Mouse (Mus musculus) adrenal gland, adult 8-10 months (tissue): ENCODE data around the gene Glra4. TPM values are rescaled to one million over a fixed set of nuclear protein-coding genes. Genes with fewer than 3 reads are reported as not detected.

ENCODE experiments used
- DNase-seq: peaks from one replicate; pipeline ENCODE4 v3.0.0; 2022
- total RNA-seq, 4 experiments: library from RNA; stranded (reverse); gene quantifications; 2 replicates each; pipeline ENCODE4 v1.2.4; 2022

Gene Glra4
- total RNA-seq = under 1 TPM in 1 of 4 experiments, not detected in 3; 0.18 TPM

DNA sequence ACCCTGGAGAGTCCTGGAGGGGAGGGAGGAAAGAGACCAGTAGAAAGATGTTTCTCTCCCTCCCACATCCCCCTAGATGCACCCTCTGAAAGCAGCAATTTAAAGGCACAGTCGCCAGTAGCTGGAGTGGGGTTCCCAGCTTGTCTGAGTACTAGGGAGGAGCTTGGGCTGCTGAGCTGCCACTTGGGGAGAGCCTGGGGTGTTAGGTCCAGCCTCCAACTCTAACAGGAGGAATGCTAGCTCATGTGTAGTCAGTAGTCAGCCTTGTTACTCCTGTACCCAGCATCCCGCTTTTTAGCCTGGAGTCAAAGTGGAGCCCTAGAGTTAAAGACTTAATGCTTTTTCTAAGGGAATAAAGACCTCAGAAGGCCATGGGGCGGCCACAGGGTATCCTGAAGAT lies at the start of gene Glra4:
Glra4 (minus strand) TSS at position 101 of the 400 bp plus-strand sequence.
- DNase-seq = no peak

DNA sequence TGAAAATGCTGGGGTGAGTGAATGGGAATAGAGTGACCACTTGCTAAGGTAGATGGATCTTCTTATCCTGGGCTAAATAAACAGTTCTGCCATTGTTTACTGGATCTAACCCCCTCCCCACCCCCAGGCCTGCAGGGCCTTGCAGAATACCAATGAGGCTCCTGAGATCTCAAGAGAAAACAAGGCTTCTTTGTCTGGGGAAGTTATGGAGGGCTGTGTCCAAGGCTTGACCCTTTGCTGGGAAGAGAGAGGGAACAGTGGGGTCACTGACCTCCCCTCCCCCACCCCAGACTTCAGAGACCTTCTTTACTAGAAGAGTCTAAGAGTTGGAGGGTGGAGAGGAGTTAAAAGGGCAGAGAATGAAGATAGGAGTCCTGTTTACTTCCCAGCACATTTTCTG lies 48.7 kb upstream of the Glra4 start:
- DNase-seq = no peak

DNA sequence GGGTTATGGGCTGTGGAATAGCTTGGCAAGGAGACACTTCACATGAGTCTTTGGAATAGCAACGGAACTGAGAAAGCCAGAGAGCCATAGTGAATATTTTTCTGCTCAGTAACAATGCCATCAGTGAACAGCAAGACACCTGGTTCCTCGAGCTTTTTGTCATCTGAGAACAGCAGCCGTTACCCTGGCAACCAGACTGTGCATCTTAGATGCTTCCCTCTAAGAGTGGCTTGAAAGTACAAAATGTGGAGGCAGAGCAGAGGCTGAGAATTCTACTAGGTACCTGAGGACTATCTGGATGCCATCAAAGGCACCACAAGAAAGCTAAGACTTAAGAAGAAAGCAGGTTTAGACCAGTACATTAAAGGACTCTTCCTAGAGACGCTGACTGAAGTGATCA lies 45.1 kb upstream of the Glra4 start:
- no peak for DNase-seq

DNA sequence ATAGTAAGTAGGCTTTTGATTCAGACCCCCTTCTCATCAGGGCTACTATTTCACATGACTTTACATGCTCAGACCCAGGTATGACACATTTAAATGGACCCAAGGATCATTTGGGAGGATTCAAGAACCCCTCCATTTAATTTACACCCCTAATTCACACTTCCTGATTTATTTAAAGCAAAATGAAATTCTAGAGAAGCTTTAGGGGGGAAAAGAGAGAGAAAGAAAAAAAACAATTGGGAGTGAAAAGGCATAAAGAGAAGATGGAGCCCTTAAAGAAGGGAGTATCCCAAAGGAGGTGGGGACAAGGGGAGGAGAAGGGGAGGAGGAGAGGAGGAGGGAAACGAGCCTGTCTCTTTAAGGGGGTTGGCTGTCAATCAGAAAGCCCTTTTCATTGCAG lies 42.4 kb upstream of the Glra4 start, which contains the start of gene Plp1:
Plp1 (plus strand) TSS at position 301 of the 400 bp plus-strand sequence.
- DNase-seq = no peak

DNA sequence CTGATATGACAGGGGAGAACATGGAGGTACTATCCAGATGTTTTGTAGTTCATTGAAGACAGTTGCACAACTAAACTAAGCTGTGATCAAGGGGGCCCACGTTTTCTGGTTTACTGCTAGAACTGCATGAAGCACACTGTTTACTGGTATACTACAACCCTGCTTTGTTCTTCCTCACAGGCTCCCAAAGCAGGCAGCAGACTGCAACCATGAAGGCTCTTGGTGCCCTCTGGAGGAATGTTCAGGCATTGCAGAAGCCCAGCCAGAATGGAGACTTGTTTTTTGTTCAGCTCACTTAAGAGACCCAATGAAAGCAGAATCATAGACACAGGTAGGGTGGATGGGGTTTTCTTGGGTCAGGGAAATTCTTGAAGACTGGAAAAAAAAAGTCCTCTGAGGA lies 40.3 kb upstream of the Glra4 start:
- peak; percentile 35 for DNase-seq

DNA sequence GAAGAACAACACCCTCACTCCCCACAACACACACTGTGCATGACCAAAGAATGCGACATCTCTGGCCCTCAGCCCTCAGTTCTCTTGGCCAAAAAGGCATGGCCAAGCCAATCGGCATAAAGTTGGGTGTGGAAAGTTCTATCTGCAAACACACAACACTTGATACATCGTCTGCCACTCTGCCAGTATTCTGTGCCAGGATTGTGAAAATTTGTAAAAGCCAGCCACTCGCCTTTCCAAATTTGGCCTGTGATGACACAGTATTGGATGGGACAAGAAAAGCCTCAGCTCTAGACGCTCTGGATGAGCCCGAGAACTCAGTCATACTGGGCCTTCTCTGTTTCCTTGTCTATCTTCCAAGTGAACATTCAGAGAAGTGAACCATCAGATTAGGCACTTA lies 39.8 kb upstream of the Glra4 start:
- no peak for DNase-seq

DNA sequence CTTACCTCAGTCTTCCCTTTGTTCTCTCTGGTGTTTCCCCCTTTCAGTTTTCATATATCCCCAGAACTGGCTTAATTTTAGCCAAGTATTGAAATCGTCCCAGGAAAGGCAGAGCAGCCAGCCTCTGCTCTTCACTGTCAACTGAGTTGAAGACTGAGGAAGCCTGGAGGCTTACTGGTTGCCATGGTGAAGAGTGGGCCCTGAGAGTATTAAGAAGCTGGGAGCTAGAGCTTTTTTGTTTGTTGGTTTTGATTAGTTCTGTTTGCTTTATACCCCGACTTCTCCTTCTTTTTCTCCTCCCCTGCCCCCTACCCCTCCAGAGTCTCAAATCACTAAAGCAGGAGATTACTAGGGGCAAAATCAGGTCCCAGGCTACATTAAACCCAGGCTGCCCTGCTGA lies 17.3 kb upstream of the Glra4 start:
- no peak for DNase-seq

DNA sequence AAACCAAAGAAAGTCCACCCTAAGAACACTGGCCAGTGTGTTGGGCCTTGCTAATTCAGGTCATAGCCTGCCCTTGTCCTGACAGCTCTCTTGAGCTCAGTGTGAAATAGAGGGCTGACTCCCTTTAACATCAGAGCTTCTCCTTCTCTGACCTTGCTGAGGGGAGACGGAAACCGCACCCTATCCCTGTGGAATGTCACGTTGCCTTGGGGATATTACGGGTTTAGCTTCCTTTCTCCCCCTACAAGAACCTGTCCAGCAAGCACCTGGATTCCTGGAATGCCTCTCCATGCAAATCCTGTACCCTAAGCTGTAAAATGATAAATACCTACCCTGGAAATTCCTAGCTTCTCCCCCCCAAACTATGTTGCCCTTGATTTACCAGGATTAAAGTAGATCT lies 9.5 kb upstream of the Glra4 start:
- DNase-seq = no peak

DNA sequence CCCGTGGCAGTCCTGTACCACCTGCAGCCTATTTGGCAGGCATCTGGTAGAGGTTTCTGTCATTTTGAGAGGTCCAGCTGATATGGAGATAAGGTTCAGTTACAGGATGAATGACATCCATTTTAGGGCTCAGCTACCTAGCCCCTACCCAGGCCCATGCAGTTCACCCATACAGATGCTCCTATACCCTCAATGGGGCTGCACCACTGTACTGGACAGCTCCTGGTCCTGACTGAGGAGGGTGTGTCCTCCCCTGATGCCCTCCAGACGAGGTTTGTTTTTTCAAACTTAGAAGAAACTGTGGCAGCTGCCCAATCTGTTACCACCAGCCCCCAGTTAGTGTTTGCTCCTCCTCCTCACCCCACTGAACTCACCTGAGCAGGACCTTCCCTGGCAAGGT lies 679 bp downstream of the Glra4 start:
- no peak for DNase-seq

DNA sequence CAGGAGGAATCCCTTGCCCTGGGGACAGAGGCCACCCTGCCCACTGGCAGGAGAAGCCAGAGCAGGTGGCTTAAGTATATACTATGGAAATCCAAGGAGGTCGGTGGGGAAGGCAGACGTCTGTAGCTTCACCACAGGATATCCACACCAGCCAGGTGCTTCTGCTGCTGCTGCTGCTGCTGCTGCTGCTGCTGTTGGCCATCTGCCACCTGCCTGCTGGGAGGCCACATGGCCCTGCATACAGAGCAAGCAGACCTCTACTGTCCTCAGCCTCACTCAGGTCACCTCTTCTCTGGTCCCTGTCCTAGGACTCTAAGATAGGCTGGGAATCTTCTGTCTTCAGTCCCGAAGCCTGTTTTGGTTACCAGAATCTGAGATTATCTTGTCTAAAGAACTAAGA lies 1.9 kb downstream of the Glra4 start:
- no peak for DNase-seq

DNA sequence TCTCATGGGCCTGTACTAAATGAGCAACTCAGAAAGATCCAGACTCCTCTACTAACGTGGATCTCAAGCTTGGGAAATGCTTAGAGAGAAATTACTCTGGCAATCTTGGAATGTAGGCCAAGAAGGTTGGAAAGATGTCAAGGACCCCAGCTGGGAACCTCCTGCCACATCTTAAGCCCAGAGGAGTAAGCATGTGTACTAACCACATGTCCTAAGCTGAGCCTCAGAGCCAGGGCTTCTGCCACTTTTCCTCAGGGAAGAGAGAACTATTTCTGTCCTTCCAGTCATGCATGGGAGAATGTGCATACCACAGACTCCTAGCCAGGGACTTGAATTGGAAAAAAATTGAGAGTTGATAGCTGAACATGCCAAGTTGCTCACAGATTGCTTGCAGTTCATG lies 6.9 kb downstream of the Glra4 start:
- no peak for DNase-seq

DNA sequence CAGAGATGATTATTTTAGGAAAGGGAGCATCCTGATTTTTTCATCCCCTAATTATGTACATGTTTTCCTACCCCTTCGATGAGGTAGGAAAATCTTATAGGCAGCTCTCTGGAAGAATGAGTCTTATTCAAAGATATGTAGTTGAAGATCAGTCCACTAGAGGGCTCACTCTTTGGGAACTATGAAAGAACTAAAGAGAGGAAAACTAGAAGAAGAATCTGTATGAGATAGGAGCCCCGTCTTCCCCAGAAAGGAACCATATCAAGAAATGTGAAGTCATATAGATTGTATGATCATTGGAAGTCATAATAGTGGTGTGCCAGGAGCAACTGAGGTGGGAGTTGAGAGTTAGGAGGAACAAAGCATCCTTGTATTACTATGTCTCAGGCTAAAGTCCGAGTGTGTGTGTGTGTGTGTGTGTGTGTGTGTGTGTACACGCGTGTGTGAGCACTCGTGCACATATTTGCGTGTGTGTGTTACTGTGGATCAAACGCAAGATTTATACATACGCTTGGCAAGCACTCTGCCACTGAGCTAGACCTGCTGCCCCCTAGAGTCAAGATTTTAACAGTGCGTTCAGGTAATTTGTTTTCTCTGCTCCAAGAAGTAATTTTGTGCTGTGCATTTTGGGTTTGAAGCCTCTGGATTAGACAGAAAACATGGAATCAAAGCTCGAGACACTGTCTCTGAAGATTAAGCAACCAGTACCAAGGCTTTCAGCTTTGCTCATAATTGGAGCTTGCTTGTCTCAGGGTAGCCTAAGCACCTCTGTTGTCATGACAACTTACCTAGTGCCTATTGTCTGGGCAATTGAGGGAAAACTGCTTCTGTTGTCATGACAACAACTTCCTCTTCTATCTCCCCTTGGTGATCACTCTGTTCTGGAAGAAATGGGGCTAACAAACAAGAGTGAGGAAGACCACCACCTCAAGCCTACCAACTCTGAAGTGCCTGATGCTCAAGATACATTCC lies 18.6 kb downstream of the Glra4 start:
- DNase-seq = no peak

DNA sequence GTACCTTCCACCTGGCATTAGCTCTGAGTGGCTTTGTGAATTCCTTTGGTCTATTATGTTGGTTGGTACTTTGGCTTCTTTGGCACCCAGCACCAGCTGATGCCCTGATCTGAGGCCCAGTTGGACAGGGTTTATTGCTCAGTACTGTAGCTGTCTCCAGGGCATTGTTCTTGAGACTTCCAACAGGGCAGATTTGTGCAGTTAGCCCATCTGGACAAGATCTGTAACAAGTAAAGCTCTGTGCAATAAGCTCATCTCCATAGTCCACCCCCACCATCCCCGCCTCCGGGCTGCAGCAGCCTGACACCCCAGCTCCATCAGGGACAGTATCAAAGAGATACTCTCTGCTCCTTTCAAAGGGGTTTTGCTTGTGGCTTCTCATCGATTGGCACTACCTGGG lies 24.5 kb downstream of the Glra4 start:
- DNase-seq = no peak

DNA sequence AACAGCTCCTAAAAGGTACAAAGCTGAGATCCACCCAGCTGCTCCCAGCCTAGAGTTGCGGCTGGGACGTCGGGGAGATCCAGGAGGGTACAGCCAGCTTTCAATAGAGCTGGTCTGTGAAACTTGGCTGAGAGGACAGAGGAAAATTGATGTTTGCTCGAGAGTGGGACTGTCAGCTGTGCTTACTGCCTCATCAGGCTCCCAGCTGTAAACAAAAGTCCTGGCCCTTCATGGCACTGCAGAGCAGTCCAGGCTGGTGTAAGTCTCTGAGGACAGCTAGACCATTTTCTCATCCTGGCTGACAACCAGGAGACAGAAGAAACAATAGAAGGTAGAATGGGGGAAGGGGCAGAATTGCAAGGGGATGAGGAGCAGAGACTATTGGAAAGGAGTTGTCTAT lies 30.6 kb downstream of the Glra4 start:
- no peak for DNase-seq

DNA sequence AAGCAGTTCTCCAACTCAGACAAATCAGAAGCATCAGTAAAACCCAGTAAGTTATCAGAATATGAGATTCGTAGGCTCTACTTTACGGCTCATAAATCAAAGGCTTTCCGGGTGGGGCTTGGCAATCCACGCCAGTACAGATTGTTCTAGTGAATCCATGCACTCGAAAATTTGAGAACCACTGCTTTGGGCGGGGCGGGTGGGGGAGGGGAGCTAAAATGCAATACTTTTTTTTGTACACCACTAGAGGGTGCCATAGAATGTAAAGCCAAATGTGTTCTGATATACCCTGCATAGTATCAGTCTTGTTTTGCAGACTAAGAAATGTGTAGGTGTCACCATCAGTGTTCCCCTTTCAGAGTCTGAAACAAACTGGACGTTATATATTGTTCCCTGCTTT lies 35.3 kb downstream of the Glra4 start:
- no peak for DNase-seq

DNA sequence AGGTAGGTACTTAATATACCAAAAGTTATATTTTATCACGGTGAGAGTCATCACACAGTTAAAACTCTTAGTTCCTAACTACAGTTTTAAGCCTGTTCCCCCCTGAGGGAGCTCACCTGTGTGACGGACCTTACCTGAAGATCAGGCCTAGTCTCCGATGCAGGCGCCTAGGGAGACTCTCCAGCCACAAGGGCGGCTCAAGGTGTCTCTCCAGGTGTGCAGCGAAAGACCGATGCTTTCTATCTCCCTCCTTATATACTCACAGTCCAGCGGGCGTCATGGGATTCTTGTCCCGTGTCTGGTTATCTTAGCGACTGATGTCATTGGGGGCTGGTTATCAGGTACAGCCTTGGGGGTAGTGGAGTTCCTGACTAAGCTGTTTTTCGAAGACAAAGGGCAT lies 36.5 kb downstream of the Glra4 start, which contains the start of gene Morf4l2:
Morf4l2 (minus strand) TSS at position 232 of the 400 bp plus-strand sequence.
- DNase-seq = no peak

DNA sequence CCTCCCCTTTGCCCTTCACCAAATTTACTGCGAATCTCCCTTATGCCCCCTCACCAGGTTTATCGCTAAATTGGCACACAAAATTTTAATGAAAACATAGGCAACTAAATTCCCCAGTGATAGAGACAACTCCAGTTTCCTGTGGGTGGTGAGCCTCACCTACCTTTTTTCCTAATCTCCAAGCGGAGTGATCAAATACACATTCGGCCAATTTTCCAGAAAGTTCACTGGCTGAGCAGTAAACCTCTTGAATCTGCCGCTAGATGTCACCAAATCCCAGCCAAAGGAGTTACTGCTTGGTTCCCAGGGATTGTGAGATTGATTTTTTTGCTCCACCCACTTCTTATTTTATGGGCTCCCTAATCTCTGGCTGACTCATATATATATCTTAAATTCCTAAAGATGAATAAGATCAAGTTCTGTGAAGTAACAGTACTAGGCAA lies 37.3 kb downstream of the Glra4 start:
- DNase-seq = peak; percentile 35

DNA sequence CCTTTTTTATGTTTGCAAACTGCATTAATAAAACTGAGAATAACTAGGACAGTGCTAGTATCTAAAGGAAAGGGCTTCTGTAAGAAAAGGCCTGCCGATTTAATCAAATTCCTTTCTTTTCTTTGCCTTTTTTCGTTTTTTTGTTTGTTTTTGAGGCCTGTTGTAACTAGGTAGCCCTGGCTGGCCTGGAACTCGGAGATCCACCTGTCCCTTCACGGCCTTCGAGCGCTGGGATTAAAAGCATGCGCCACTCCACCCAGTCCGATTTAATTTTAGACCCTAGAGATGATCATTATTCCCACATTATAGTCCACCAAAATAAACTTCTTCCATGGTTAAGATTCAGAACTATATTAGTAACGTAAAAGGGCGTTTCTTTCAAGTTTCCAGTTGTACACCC lies 37.7 kb downstream of the Glra4 start:
- DNase-seq = no peak

DNA sequence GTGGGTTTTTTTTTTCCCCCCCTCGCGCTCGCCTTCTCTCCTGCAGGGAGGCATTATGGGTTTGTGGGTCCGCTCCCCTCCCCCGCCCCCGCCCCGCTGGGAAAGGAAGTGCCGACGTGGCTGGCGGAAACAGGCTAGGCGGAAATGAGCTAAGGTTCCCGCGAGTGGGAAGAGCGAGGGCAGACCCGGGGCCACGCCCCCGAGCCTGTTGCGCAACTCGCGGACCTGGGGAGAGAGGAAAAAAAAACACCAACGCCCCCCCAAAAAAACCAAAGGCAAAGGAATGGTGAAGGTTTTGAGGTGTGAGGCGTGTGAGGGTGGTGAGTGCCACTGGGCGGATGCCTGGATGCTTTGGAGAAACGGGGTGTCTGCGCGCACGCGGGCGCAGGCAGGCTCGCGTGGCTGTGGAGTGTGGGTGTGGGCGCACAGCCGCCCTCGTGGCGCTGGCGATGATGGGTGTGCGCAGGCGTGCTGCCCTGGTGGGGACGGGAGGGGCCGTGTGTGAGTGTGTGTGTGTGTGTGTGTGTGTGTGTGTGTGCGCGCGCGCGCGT lies 38.2 kb downstream of the Glra4 start:
- DNase-seq = peak; percentile 73

DNA sequence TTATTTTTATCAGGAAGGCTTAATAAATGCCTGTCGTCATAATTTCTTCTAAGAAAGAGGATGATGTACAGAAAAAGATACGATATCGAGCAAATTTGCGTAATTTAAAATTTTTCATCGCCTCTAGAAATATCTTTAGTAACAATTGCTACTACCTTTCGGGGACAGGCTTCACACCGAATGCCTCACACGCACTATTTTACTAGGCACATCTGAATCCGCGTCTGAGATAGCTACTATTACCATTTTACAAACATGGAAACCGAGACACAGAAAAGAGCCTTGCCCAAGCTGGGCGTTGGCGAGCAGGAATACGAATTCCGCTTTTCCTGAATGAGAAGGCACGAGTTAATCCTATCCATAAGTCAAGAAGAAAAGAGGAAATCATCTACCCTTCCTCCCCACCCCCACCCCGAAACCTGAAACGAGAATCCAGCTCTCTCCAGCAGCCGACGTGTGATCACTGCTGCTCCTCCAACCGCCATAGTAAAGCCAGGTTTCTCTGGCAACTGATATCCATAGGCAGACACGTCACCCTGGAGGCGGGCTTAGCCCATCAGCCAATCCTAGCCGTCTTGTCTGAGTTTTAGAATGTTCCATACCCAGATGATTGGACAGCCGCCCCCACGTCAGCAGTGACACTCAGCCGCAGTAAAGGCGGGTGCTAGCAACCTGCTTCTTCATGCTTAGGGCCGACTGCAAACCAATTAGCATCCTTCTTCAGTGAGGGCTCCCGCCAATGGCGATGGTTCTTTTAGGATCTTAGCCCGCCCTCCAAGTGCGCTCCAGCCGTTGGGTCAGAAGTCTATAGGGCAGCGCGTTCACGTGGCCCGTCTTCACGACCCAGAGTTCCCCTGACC lies 38.9 kb downstream of the Glra4 start:
- DNase-seq = peak; percentile 96

DNA sequence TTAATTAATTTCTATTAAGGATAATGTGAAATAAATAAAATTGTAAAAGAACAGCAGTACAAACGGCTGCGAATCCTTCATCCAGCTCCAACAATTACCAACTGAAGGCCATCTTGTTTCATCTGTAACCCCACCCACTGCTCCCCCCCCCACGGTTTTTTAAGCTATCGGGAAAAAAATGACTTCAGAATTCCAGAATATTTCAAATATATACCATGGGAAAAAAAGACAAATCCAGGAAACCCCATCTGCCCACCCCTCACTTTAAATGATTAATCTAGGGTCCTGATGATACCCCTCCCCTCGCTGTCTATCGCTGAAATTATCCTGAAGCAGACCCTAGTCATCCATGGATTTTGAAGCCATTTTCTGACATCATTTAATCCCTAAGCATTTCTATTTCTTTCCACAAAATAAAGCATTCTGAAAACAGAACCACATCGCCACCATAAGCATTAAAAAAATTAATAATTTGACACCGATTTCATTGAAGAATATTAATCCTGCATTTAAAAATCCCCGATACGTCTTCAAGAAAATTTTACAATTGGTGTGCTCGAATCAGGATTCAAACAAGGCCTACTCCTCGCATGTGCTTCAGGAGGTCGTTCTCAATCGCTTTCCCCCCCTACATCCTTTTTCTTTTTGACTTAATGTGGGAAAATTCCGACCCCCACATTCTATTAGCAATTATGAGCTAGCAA lies 39.7 kb downstream of the Glra4 start:
- DNase-seq = no peak

DNA sequence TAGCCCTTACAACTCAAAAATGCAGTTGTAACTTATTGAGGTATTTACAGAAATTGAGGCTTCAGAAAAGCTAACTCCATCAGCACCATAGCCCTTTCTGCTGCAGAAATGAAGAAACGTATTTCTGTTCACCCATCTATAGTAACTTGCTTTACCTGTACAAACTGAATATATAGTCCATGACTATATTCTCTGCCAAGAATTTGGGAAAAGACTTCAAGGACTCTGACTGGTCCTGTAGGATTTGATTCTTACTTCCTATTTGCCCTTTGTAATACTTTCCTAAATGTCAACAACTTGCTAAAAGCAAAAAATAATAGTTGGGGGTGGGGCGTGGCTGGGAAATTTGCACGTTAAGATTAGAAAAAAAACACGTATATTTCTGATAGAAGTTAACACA lies 47.9 kb downstream of the Glra4 start:
- no peak for DNase-seq
